11 mouse cellular contexts compared by ENCODE assay signal in the genomic region with DNA sequence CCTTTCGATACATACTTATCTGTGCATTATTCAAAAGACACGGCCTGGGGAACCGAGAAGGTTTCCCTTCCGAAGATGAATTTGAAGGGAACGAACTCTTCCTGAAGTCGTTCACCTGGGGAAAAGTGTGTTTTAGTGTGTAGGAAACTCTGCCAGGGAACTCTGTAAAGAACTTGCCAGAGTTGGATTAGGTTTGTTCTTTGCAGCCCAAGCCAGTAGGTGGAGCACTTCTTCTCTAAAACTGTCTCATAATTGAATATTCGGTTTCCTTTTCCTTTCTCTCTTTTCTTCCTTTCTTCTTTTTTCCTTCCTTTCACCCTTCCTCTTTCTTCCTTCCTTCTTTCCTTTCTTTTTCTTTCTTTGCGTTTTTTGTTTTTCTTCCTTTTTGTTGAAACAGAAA. TPM values are rescaled to one million over a fixed set of nuclear protein-coding genes. Genes with fewer than 3 reads are reported as not detected.
DNase-seq lines count a peak whose midpoint lies in the region; ATAC-seq and TF ChIP-seq lines count a peak whose summit lies in the region.
"Had no signal": no experiment of that assay in that cellular context is flagged by ENCODE, and none has a peak within 500 bp of the region (broad histone marks: within the 10 kb centered on the region; RNA-seq: fewer than 3 reads in every experiment).

No protein-coding gene starts in this region.

- H3K4me3 ChIP-seq in E14TG2a.4 (replicated peaks; ENCODE audit: low read length), result no peak overlapping the region
- H3K4me3 ChIP-seq: erythroblast, embryonic 14.5 days had no signal

- peak; percentile 16 to 34 for DNase-seq in cerebellum, postnatal 14 days
- peak; percentile 20 to 24 for DNase-seq in left cerebral cortex, adult 18-20 months (ENCODE audit: low spot score in 2 of 2)
- DNase-seq in left cerebral cortex, postnatal 4 days, result no peak
- DNase-seq in urinary bladder, postnatal 10 days (ENCODE audit: low spot score), result no peak
- no peak for DNase-seq in adrenal gland, adult 18-20 months (ENCODE audit: low spot score in 2 of 2)

- H3K4me1 ChIP-seq in E14TG2a.4 (replicated peaks; ENCODE audit: low read depth, low read length), result no peaks in the 10 kb centered on the region

- no peak for ATAC-seq in cerebellum, adult (ENCODE audit: insufficient number of reproducible peaks, low FRiP score, low TSS enrichment)
- peak; percentile 71 for ATAC-seq in inflammation-experienced regulatory T-cells, adult 6 months

- H3K36me3 ChIP-seq in E14TG2a.4 (ENCODE audit: insufficient read depth, low read length), result no peaks in the 10 kb centered on the region

- H3K27me3 ChIP-seq in E14TG2a.4 (ENCODE audit: insufficient read depth, low read length), result no peaks in the 10 kb centered on the region

- TF ChIP-seq CTCF in E14TG2a.4 (conservative IDR thresholded peaks at IDR 0.05; ENCODE audit: low read length), result peak; percentile 44

- intact Hi-C loops in left cerebral cortex, postnatal 4 days (cut with DNase I), result no loop called here

- no peaks in the 10 kb centered on the region for H3K9me3 ChIP-seq in E14TG2a.4 (ENCODE audit: low read length)

RNA-seq across cellular contexts. Expression of a gene that starts 3.4 kb away (rescaled TPM):
- total RNA-seq in left cerebral cortex, adult 18-20 months (2021), result not detected
- total RNA-seq in left cerebral cortex, postnatal 4 days (2021), result not detected
- polyA plus RNA-seq in inflammation-experienced regulatory T-cells, adult 6 months (2017; shearing (Covaris generic)), result not detected
- not detected for total RNA-seq in adrenal gland, adult 18-20 months (2021)
- total RNA-seq: ES-E14; layer of hippocampus, postnatal 14 days had no signal
- polyA plus RNA-seq: erythroblast, embryonic 14.5 days had no signal

RNA-seq across cellular contexts. Expression of a gene that starts 3.6 kb away (rescaled TPM):
- not detected for total RNA-seq in left cerebral cortex, adult 18-20 months (2021)
- not detected for total RNA-seq in left cerebral cortex, postnatal 4 days (2021)
- not detected for polyA plus RNA-seq in inflammation-experienced regulatory T-cells, adult 6 months (2017; shearing (Covaris generic))
- not detected for total RNA-seq in adrenal gland, adult 18-20 months (2021)
- total RNA-seq: ES-E14; layer of hippocampus, postnatal 14 days had no signal
- polyA plus RNA-seq: erythroblast, embryonic 14.5 days had no signal

RNA-seq across cellular contexts. Expression of a gene that starts 10.8 kb away (rescaled TPM):
- total RNA-seq in left cerebral cortex, adult 18-20 months (2021), result not detected
- total RNA-seq in left cerebral cortex, postnatal 4 days (2021), result not detected
- not detected for polyA plus RNA-seq in inflammation-experienced regulatory T-cells, adult 6 months (2017; shearing (Covaris generic))
- not detected for total RNA-seq in adrenal gland, adult 18-20 months (2021)
- total RNA-seq: ES-E14; layer of hippocampus, postnatal 14 days had no signal
- polyA plus RNA-seq: erythroblast, embryonic 14.5 days had no signal

RNA-seq across cellular contexts. Expression of a gene that starts 36.1 kb away (rescaled TPM):
- total RNA-seq in left cerebral cortex, adult 18-20 months (2021), result not detected
- not detected for total RNA-seq in left cerebral cortex, postnatal 4 days (2021)
- polyA plus RNA-seq in inflammation-experienced regulatory T-cells, adult 6 months (2017; shearing (Covaris generic)), result not detected
- total RNA-seq in adrenal gland, adult 18-20 months (2021), result not detected
- total RNA-seq: ES-E14; layer of hippocampus, postnatal 14 days had no signal
- polyA plus RNA-seq: erythroblast, embryonic 14.5 days had no signal

RNA-seq across cellular contexts. Expression of a gene that starts 41.2 kb away (rescaled TPM):
- under 1 TPM; 0.49 to 0.89 TPM for total RNA-seq in left cerebral cortex, adult 18-20 months (2021)
- total RNA-seq in left cerebral cortex, postnatal 4 days (2021), result 1 to 10 TPM; 1.5 to 1.7 TPM
- polyA plus RNA-seq in inflammation-experienced regulatory T-cells, adult 6 months (2017; shearing (Covaris generic)), result not detected
- under 1 TPM in 1 of 2 experiments, not detected in 1; 0.40 TPM for total RNA-seq in adrenal gland, adult 18-20 months (2021)

Comparison
In these comparisons a context has a peak if more than half of its experiments do, and no peak if none do; other contexts are left out.
1. DNase-seq: peak in cerebellum, postnatal 14 days (2 of 2) and left cerebral cortex, adult 18-20 months (2 of 2); none in left cerebral cortex, postnatal 4 days (single experiment), urinary bladder, postnatal 10 days (single experiment) and adrenal gland, adult 18-20 months (0 of 2).